ENCODE assay signal across 20 mouse cellular contexts in the genomic region with DNA sequence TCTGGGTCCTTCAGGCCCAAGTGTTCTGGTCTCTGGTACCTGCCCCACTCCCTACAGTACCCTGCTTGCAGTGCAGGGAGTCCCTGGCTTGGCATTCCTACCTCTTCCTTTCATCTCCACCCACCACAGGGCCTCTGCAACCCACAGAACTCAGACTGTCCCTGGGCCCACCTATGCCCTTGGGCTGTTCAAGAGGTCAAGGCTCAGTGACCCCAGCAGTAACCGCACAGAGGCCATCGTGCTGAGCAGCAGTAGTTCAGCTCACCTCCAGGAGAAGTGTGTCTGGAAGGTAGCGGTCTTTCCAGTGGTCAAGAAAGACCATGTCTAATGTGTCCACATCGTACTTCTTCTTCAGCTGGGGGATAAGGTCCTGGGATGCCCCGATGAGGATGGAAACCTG. TPM values are rescaled to one million over a fixed set of nuclear protein-coding genes. Genes with fewer than 3 reads are reported as not detected.
DNase-seq lines count a peak whose midpoint lies in the region; ATAC-seq and TF ChIP-seq lines count a peak whose summit lies in the region.
"Had no signal": no experiment of that assay in that cellular context is flagged by ENCODE, and none has a peak within 500 bp of the region (broad histone marks: within the 10 kb centered on the region; RNA-seq: fewer than 3 reads in every experiment).

No protein-coding gene starts in this region.

- peak; percentile 8 to 9 for DNase-seq in cerebellum, postnatal 25 days
- DNase-seq in cerebellum, postnatal 36 days, result no peak
- DNase-seq in hindbrain, postnatal 0 days (ENCODE audit: low spot score), result no peak
- no peak for DNase-seq in layer of hippocampus, adult 2 months (ENCODE audit: low spot score in 2 of 2)
- no peak for DNase-seq in layer of hippocampus, postnatal 14 days (ENCODE audit: low spot score in 2 of 2)
- DNase-seq in embryo, embryonic 10.5 days (ENCODE audit: low spot score), result no peak
- DNase-seq: adrenal gland, postnatal 36 days; gastrocnemius, postnatal 10 days; heart, adult 2 months; heart, postnatal 4 days; layer of hippocampus, postnatal 36 days; lung, adult 2 months; thymus, postnatal 14 days had no signal

- no peak for TF ChIP-seq CTCF in hindbrain, postnatal 0 days (IDR thresholded peaks at IDR 0.05; ENCODE audit: low read depth)
- no peak for TF ChIP-seq CTCF in layer of hippocampus, adult 2 months (conservative IDR thresholded peaks at IDR 0.05)
- TF ChIP-seq CTCF in bone marrow macrophage, adult 2 months (IDR thresholded peaks at IDR 0.05; ENCODE audit: low read depth, low read length), result no peak

- H3K9me3 ChIP-seq in hindbrain, postnatal 0 days (ENCODE audit: low read length), result no peaks in the 10 kb centered on the region
- H3K9me3 ChIP-seq in hindbrain, embryonic 16.5 days (ENCODE audit: control insufficient read depth, low read length), result no peaks in the 10 kb centered on the region
- H3K9me3 ChIP-seq: embryonic facial prominence, embryonic 15.5 days; limb, embryonic 13.5 days; megakaryocyte, embryonic 14.5 days; neural tube, embryonic 13.5 days had no signal

- no peak overlapping the region for H3K9ac ChIP-seq in hindbrain, postnatal 0 days (replicated peaks; ENCODE audit: low read length)
- H3K9ac ChIP-seq in hindbrain, embryonic 16.5 days (ENCODE audit: low read depth, low read length), result no peak overlapping the region
- H3K9ac ChIP-seq: embryonic facial prominence, embryonic 15.5 days; limb, embryonic 13.5 days; neural tube, embryonic 13.5 days had no signal

- peak overlapping the region; percentile 22; the same call in 1 of the 2 replicates for H3K27ac ChIP-seq in hindbrain, postnatal 0 days
- no peak overlapping the region for H3K27ac ChIP-seq in hindbrain, embryonic 16.5 days (ENCODE audit: low read depth, low read length)
- peak overlapping the region; percentile 43; the same call in 1 of the 2 replicates for H3K27ac ChIP-seq in layer of hippocampus, adult 2 months
- peak overlapping the region; percentile 98; the same call in 1 of the 2 replicates for H3K27ac ChIP-seq in bone marrow macrophage, adult 2 months (ENCODE audit: insufficient read depth, low read depth, low read length)
- H3K27ac ChIP-seq: embryonic facial prominence, embryonic 15.5 days; limb, embryonic 13.5 days had no signal

- ATAC-seq in hindbrain, postnatal 0 days, result no peak
- ATAC-seq in hindbrain, embryonic 16.5 days, result no peak

- 0 out of 2 replicates have a peak, but pooled peaks cover 4% of the 10 kb centered on the region for H3K36me3 ChIP-seq in hindbrain, postnatal 0 days (ENCODE audit: insufficient read depth, low read length)
- H3K36me3 ChIP-seq in hindbrain, embryonic 16.5 days (ENCODE audit: control insufficient read depth, insufficient read depth, low read length), result peaks cover 14% of the 10 kb centered on the region

- H3K4me2 ChIP-seq in hindbrain, postnatal 0 days (ENCODE audit: low read depth, low read length), result no peak overlapping the region
- H3K4me2 ChIP-seq in hindbrain, embryonic 16.5 days (ENCODE audit: low read length), result no peak overlapping the region
- H3K4me2 ChIP-seq: embryonic facial prominence, embryonic 15.5 days; limb, embryonic 13.5 days; neural tube, embryonic 13.5 days had no signal

- no peaks in the 10 kb centered on the region for H3K27me3 ChIP-seq in hindbrain, postnatal 0 days (ENCODE audit: insufficient read depth, low read length)
- no peaks in the 10 kb centered on the region for H3K27me3 ChIP-seq in hindbrain, embryonic 16.5 days (replicated peaks; ENCODE audit: control insufficient read depth, insufficient read depth, low read length)
- H3K27me3 ChIP-seq: CH12.LX; embryonic facial prominence, embryonic 15.5 days; limb, embryonic 13.5 days; megakaryocyte, embryonic 14.5 days; neural tube, embryonic 13.5 days had no signal

- WGBS in hindbrain, postnatal 0 days, result 76% methylated on average over 5 of the region's 5 CpGs
- WGBS in hindbrain, embryonic 16.5 days, result 82% methylated on average over 5 of the region's 5 CpGs

- peaks cover 12% of the 10 kb centered on the region for H3K4me1 ChIP-seq in hindbrain, postnatal 0 days (ENCODE audit: insufficient read depth, low read length)
- peaks cover 24% of the 10 kb centered on the region; the same call in 1 of the 2 replicates for H3K4me1 ChIP-seq in hindbrain, embryonic 16.5 days (ENCODE audit: control insufficient read depth, insufficient read depth, low read depth, low read length)
- H3K4me1 ChIP-seq in bone marrow macrophage, adult 2 months (ENCODE audit: control insufficient read depth, insufficient read depth, low read length), result peaks cover 48% of the 10 kb centered on the region
- H3K4me1 ChIP-seq: limb, embryonic 13.5 days had no signal

- no peak for TF ChIP-seq POLR2A in bone marrow macrophage, adult 2 months (IDR thresholded peaks at IDR 0.05; ENCODE audit: borderline replicate concordance, low read depth, low read length)

- H3K4me3 ChIP-seq in hindbrain, postnatal 0 days (ENCODE audit: low read length), result no peak overlapping the region
- H3K4me3 ChIP-seq in hindbrain, embryonic 16.5 days (ENCODE audit: low read length), result no peak overlapping the region
- no peak overlapping the region for H3K4me3 ChIP-seq in layer of hippocampus, adult 2 months
- peak overlapping the region; percentile 57; the same call in 1 of the 2 replicates for H3K4me3 ChIP-seq in bone marrow macrophage, adult 2 months (ENCODE audit: insufficient read depth, low read length)
- H3K4me3 ChIP-seq: embryonic facial prominence, embryonic 15.5 days; heart, adult 2 months; limb, embryonic 13.5 days; megakaryocyte, embryonic 14.5 days; neural tube, embryonic 13.5 days had no signal

RNA-seq across cellular contexts. Expression of a gene that starts 15.8 kb away (rescaled TPM):
- total RNA-seq in hindbrain, postnatal 0 days (2014; rRNA removed), result 17.9 and 23.1 TPM in 2 replicates
- polyA plus RNA-seq in hindbrain, postnatal 0 days (2015; fragmentation: Nextera tagmentation; extraction: Ambion mirVana), result 37.6 and 41.8 TPM in 2 replicates
- 37.5 and 40.6 TPM in 2 replicates for polyA plus RNA-seq in hindbrain, embryonic 16.5 days (2015; fragmentation: Nextera tagmentation; extraction: Ambion mirVana)
- total RNA-seq in layer of hippocampus, adult 2 months (2021), result 10 to 100 TPM; 19.7 to 21.4 TPM
- total RNA-seq in layer of hippocampus, postnatal 14 days (2021), result 10 to 100 TPM; 19.5 to 22.1 TPM
- polyA plus RNA-seq in bone marrow macrophage, adult 2 months (2012; ENCODE audit: insufficient read depth, insufficient read length, missing spikeins), result 23.4 and 26.3 TPM in 2 replicates

RNA-seq across cellular contexts. Expression of a gene that starts 16.2 kb away (rescaled TPM):
- 82.8 and 88.9 TPM in 2 replicates for total RNA-seq in hindbrain, postnatal 0 days (2014; rRNA removed)
- polyA plus RNA-seq in hindbrain, postnatal 0 days (2015; fragmentation: Nextera tagmentation; extraction: Ambion mirVana), result 94.3 and 102 TPM in 2 replicates
- 119 and 123 TPM in 2 replicates for polyA plus RNA-seq in hindbrain, embryonic 16.5 days (2015; fragmentation: Nextera tagmentation; extraction: Ambion mirVana)
- total RNA-seq in layer of hippocampus, adult 2 months (2021), result 10 to 100 TPM; 74.6 to 75.1 TPM
- total RNA-seq in layer of hippocampus, postnatal 14 days (2021), result 10 to 100 TPM; 57.1 to 66.8 TPM
- 93.3 and 99.6 TPM in 2 replicates for polyA plus RNA-seq in bone marrow macrophage, adult 2 months (2012; ENCODE audit: insufficient read depth, insufficient read length, missing spikeins)

Comparison
In these comparisons a context has a peak if more than half of its experiments do, and no peak if none do; other contexts are left out.
1. DNase-seq: peak in cerebellum, postnatal 25 days (2 of 2); none in cerebellum, postnatal 36 days (0 of 2), hindbrain, postnatal 0 days (single experiment), layer of hippocampus, adult 2 months (0 of 2), layer of hippocampus, postnatal 14 days (0 of 2) and embryo, embryonic 10.5 days (single experiment).